Mouse (Mus musculus): Measurements from ENCODE around the gene Elp1. TPM values are rescaled to one million over a fixed set of nuclear protein-coding genes. Genes with fewer than 3 reads are reported as not detected.

Elp1 gene
- total RNA-seq (2014; fragmentation: Nextera tagmentation): 83.2 and 87.6 TPM in 2 replicates
- 29.9 and 34.8 TPM in 2 replicates for total RNA-seq (2017)

GRCm38 (mm10) chr4:56801907-56802668 lies at the start of gene Elp1, which contains the start of gene Fam206a:
TSS of gene Elp1 (minus strand) at chr4:56802331.
TSS of gene Fam206a (plus strand) at chr4:56802345.
- peak; percentile 95 for ATAC-seq (replicated peaks; ENCODE audit: low FRiP score, low TSS enrichment, poor library complexity, severe bottlenecking)

GRCm38 (mm10) chr4:56850724-56851123 lies 48.6 kb upstream of the Elp1 start:
- no peak for ATAC-seq (replicated peaks; ENCODE audit: low FRiP score, low TSS enrichment, poor library complexity, severe bottlenecking)

GRCm38 (mm10) chr4:56848044-56848443 lies 45.9 kb upstream of the Elp1 start:
- ATAC-seq (replicated peaks; ENCODE audit: low FRiP score, low TSS enrichment, poor library complexity, severe bottlenecking): no peak

GRCm38 (mm10) chr4:56847400-56847799 lies 45.3 kb upstream of the Elp1 start:
- no peak for ATAC-seq (replicated peaks; ENCODE audit: low FRiP score, low TSS enrichment, poor library complexity, severe bottlenecking)

- ATAC-seq (replicated peaks; ENCODE audit: low FRiP score, low TSS enrichment, poor library complexity, severe bottlenecking): no peak
These were observed 43.9 kb upstream of the Elp1 start for GRCm38 (mm10) chr4:56845896-56846533.

- no peak for ATAC-seq (replicated peaks; ENCODE audit: low FRiP score, low TSS enrichment, poor library complexity, severe bottlenecking)
These were observed 42.8 kb upstream of the Elp1 start for GRCm38 (mm10) chr4:56844911-56845310.

- no peak for ATAC-seq (replicated peaks; ENCODE audit: low FRiP score, low TSS enrichment, poor library complexity, severe bottlenecking)
These were observed 41.8 kb upstream of the Elp1 start for GRCm38 (mm10) chr4:56843963-56844362.

GRCm38 (mm10) chr4:56842501-56842900 lies 40.4 kb upstream of the Elp1 start:
- ATAC-seq (replicated peaks; ENCODE audit: low FRiP score, low TSS enrichment, poor library complexity, severe bottlenecking): no peak

GRCm38 (mm10) chr4:56840297-56840696 lies 38.2 kb upstream of the Elp1 start:
- no peak for ATAC-seq (replicated peaks; ENCODE audit: low FRiP score, low TSS enrichment, poor library complexity, severe bottlenecking)

GRCm38 (mm10) chr4:56837661-56838060 lies 35.5 kb upstream of the Elp1 start:
- no peak for ATAC-seq (replicated peaks; ENCODE audit: low FRiP score, low TSS enrichment, poor library complexity, severe bottlenecking)

- ATAC-seq (replicated peaks; ENCODE audit: low FRiP score, low TSS enrichment, poor library complexity, severe bottlenecking): no peak
These were observed 29.9 kb upstream of the Elp1 start for GRCm38 (mm10) chr4:56831998-56832397.

- ATAC-seq (replicated peaks; ENCODE audit: low FRiP score, low TSS enrichment, poor library complexity, severe bottlenecking): no peak
These were observed 29.0 kb upstream of the Elp1 start for GRCm38 (mm10) chr4:56831013-56831609.

GRCm38 (mm10) chr4:56829511-56829921 lies 27.4 kb upstream of the Elp1 start:
- no peak for ATAC-seq (replicated peaks; ENCODE audit: low FRiP score, low TSS enrichment, poor library complexity, severe bottlenecking)

- no peak for ATAC-seq (replicated peaks; ENCODE audit: low FRiP score, low TSS enrichment, poor library complexity, severe bottlenecking)
These were observed 26.8 kb upstream of the Elp1 start for GRCm38 (mm10) chr4:56828932-56829331.

- no peak for ATAC-seq (replicated peaks; ENCODE audit: low FRiP score, low TSS enrichment, poor library complexity, severe bottlenecking)
These were observed 22.1 kb upstream of the Elp1 start for GRCm38 (mm10) chr4:56824231-56824630.

GRCm38 (mm10) chr4:56820017-56820550 lies 18.0 kb upstream of the Elp1 start:
- peak; percentile 41; the same call in 1 of the 2 replicates for ATAC-seq (replicated peaks; ENCODE audit: low FRiP score, low TSS enrichment, poor library complexity, severe bottlenecking)

- no peak for ATAC-seq (replicated peaks; ENCODE audit: low FRiP score, low TSS enrichment, poor library complexity, severe bottlenecking)
These were observed 13.0 kb upstream of the Elp1 start for GRCm38 (mm10) chr4:56815131-56815530.

- ATAC-seq (replicated peaks; ENCODE audit: low FRiP score, low TSS enrichment, poor library complexity, severe bottlenecking): no peak
These were observed 10.0 kb upstream of the Elp1 start for GRCm38 (mm10) chr4:56812096-56812495.

GRCm38 (mm10) chr4:56811642-56812041 lies 9.5 kb upstream of the Elp1 start:
- ATAC-seq (replicated peaks; ENCODE audit: low FRiP score, low TSS enrichment, poor library complexity, severe bottlenecking): no peak

- ATAC-seq (replicated peaks; ENCODE audit: low FRiP score, low TSS enrichment, poor library complexity, severe bottlenecking): no peak
These were observed 6.9 kb upstream of the Elp1 start for GRCm38 (mm10) chr4:56809050-56809449.

Data from megakaryocyte-erythroid progenitor cell, adult 5-6 weeks (primary cell).